In the genomic region with DNA sequence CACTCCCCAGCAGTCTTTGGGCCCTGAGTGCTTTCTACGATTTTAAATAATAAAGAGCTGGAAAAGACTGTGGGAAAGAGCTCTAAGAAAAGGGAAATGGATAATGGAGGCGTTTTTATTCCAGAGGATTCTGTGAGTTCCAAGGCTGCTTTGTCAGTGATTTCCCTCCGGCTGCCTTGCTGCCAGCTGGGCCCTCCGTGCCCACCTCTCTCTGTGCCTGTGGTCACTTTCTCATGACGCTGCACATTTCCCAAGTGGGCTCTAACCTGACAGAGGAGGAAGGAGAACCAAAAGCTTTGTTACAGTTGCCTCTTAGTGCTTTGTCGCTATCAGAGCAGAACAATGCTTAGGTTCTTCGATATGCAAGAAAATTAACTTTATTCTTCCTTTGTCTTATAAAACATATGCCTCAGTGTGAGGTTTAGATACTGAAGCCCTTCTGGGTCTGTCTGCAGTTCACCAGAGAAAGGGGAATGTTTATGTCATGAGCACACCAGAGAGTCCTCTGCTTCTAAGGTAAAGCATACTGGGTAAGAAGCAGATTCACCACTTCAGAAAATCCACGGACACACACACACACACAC, we compare ENCODE assay signal across 15 mouse cellular contexts. TPM values are rescaled to one million over a fixed set of nuclear protein-coding genes. Genes with fewer than 3 reads are reported as not detected.
DNase-seq lines count a peak whose midpoint lies in the region; ATAC-seq lines count a peak whose summit lies in the region.
"Had no signal": no experiment of that assay in that cellular context is flagged by ENCODE, and none has a peak within 500 bp of the region (broad histone marks: within the 10 kb centered on the region; RNA-seq: fewer than 3 reads in every experiment).

No protein-coding gene starts in this region.

- H3K9me3 ChIP-seq in midbrain, embryonic 13.5 days, result no peaks in the 10 kb centered on the region
- H3K9me3 ChIP-seq in midbrain, embryonic 16.5 days (replicated peaks; ENCODE audit: control insufficient read depth, low read length, poor library complexity, severe bottlenecking), result no peaks in the 10 kb centered on the region
- H3K9me3 ChIP-seq: lung, embryonic 15.5 days had no signal

- no peak overlapping the region for H3K4me3 ChIP-seq in midbrain, embryonic 13.5 days (replicated peaks)
- no peak overlapping the region for H3K4me3 ChIP-seq in midbrain, embryonic 16.5 days (ENCODE audit: low read depth, low read length)
- H3K4me3 ChIP-seq: lung, embryonic 15.5 days had no signal

- WGBS in midbrain, embryonic 13.5 days, result 48% methylated on average over 8 of the region's 8 CpGs
- 36% methylated on average over 8 of the region's 8 CpGs for WGBS in midbrain, embryonic 16.5 days

- H3K27ac ChIP-seq in midbrain, embryonic 13.5 days, result peak overlapping the region; percentile 44; the same call in 1 of the 2 replicates
- H3K27ac ChIP-seq in midbrain, embryonic 16.5 days (ENCODE audit: low read length), result no peak overlapping the region

- H3K27me3 ChIP-seq in midbrain, embryonic 13.5 days, result no peaks in the 10 kb centered on the region
- H3K27me3 ChIP-seq in midbrain, embryonic 16.5 days (ENCODE audit: control insufficient read depth, insufficient read depth, low read depth, low read length), result no peaks in the 10 kb centered on the region
- H3K27me3 ChIP-seq: lung, embryonic 15.5 days had no signal

- H3K4me1 ChIP-seq in midbrain, embryonic 13.5 days (replicated peaks), result peaks cover 21% of the 10 kb centered on the region
- H3K4me1 ChIP-seq in midbrain, embryonic 16.5 days (ENCODE audit: control insufficient read depth, insufficient read depth, low read length), result no peaks in the 10 kb centered on the region; the same call in 1 of the 2 replicates

- H3K4me2 ChIP-seq in midbrain, embryonic 13.5 days (replicated peaks), result no peak overlapping the region
- H3K4me2 ChIP-seq in midbrain, embryonic 16.5 days (ENCODE audit: low read length), result no peak overlapping the region
- H3K4me2 ChIP-seq: lung, embryonic 15.5 days had no signal

- H3K9ac ChIP-seq in midbrain, embryonic 13.5 days (replicated peaks), result no peak overlapping the region
- H3K9ac ChIP-seq in midbrain, embryonic 16.5 days (ENCODE audit: low read depth, low read length), result no peak overlapping the region
- H3K9ac ChIP-seq: lung, embryonic 15.5 days had no signal

- peak; percentile 89 for DNase-seq in heart, adult 11 months
- DNase-seq in heart, adult 9 months (ENCODE audit: low spot score in 2 of 2), result no peak
- DNase-seq in cerebellum, adult 11-12 months, result no peak
- DNase-seq: layer of hippocampus, adult 9-11 months; thymus, postnatal 25 days had no signal

- no peaks in the 10 kb centered on the region for H3K36me3 ChIP-seq in midbrain, embryonic 13.5 days
- no peaks in the 10 kb centered on the region for H3K36me3 ChIP-seq in midbrain, embryonic 16.5 days (ENCODE audit: control insufficient read depth, insufficient read depth, low read length)
- H3K36me3 ChIP-seq: lung, embryonic 15.5 days had no signal

- no peak for ATAC-seq in midbrain, embryonic 13.5 days
- no peak for ATAC-seq in midbrain, embryonic 16.5 days
- peak; percentile 40; the same call in 1 of the 2 replicates for ATAC-seq in common myeloid progenitor, adult 5-6 weeks (replicated peaks; ENCODE audit: low read depth, poor library complexity, severe bottlenecking)
- peak; percentile 38; the same call in 1 of the 2 replicates for ATAC-seq in megakaryocyte, adult 5-6 weeks (ENCODE audit: poor library complexity, severe bottlenecking)
- no peak for ATAC-seq in monocyte, adult 5-6 weeks (replicated peaks; ENCODE audit: insufficient number of reproducible peaks, low FRiP score, low TSS enrichment, poor library complexity, severe bottlenecking)

RNA-seq across cellular contexts. Expression of gene Fndc7, which starts 5.0 kb away (rescaled TPM):
- not detected in 2 replicates for polyA plus RNA-seq in midbrain, embryonic 13.5 days (2015; fragmentation: Nextera tagmentation; extraction: Ambion mirVana)
- 0.08 TPM in 1 of 2 replicates, not detected in the other for polyA plus RNA-seq in midbrain, embryonic 16.5 days (2015; fragmentation: Nextera tagmentation; extraction: Ambion mirVana)
- 0.37 TPM in 1 of 2 replicates, not detected in the other for total RNA-seq in common myeloid progenitor, adult 5-6 weeks (2017)
- total RNA-seq in megakaryocyte, adult 5-6 weeks (2015), result 0.07 TPM in 1 of 2 replicates, not detected in the other
- 0.12 and 0.44 TPM in 2 replicates for total RNA-seq in megakaryocyte, adult 5-6 weeks (2017)
- total RNA-seq in monocyte, adult 5-6 weeks (2017), result 0.53 to 0.68 TPM in 2 of 3 replicates, not detected in the other
- polyA plus RNA-seq: heart, postnatal 0 days; kidney, embryonic 16.5 days; limb, embryonic 11.5 days had no signal

RNA-seq across cellular contexts. Expression of gene Prpf38b, which starts 26.7 kb away (rescaled TPM):
- 67.1 and 72.2 TPM in 2 replicates for polyA plus RNA-seq in midbrain, embryonic 13.5 days (2015; fragmentation: Nextera tagmentation; extraction: Ambion mirVana)
- polyA plus RNA-seq in midbrain, embryonic 16.5 days (2015; fragmentation: Nextera tagmentation; extraction: Ambion mirVana), result 54.2 and 56.8 TPM in 2 replicates
- 293 and 352 TPM in 2 replicates for total RNA-seq in common myeloid progenitor, adult 5-6 weeks (2017)
- 108 and 110 TPM in 2 replicates for total RNA-seq in megakaryocyte, adult 5-6 weeks (2015)
- 197 and 206 TPM in 2 replicates for total RNA-seq in megakaryocyte, adult 5-6 weeks (2017)
- total RNA-seq in monocyte, adult 5-6 weeks (2017), result 327 to 440 TPM (median 383 TPM) in 3 replicates

RNA-seq across cellular contexts. Expression of gene Stxbp3, which starts 44.5 kb away (rescaled TPM):
- polyA plus RNA-seq in midbrain, embryonic 13.5 days (2015; fragmentation: Nextera tagmentation; extraction: Ambion mirVana), result 16.0 and 16.1 TPM in 2 replicates
- 16.2 and 16.9 TPM in 2 replicates for polyA plus RNA-seq in midbrain, embryonic 16.5 days (2015; fragmentation: Nextera tagmentation; extraction: Ambion mirVana)
- 32.3 and 36.5 TPM in 2 replicates for total RNA-seq in common myeloid progenitor, adult 5-6 weeks (2017)
- total RNA-seq in megakaryocyte, adult 5-6 weeks (2015), result 58.2 and 59.6 TPM in 2 replicates
- 50.4 and 51.9 TPM in 2 replicates for total RNA-seq in megakaryocyte, adult 5-6 weeks (2017)
- total RNA-seq in monocyte, adult 5-6 weeks (2017), result 93.4 to 111 TPM (median 93.8 TPM) in 3 replicates

RNA-seq across cellular contexts. Expression of gene Henmt1, which starts 54.9 kb away (rescaled TPM):
- polyA plus RNA-seq in midbrain, embryonic 13.5 days (2015; fragmentation: Nextera tagmentation; extraction: Ambion mirVana), result 0.90 and 1.1 TPM in 2 replicates
- polyA plus RNA-seq in midbrain, embryonic 16.5 days (2015; fragmentation: Nextera tagmentation; extraction: Ambion mirVana), result 2.9 and 3.0 TPM in 2 replicates
- not detected in 2 replicates for total RNA-seq in common myeloid progenitor, adult 5-6 weeks (2017)
- total RNA-seq in megakaryocyte, adult 5-6 weeks (2015), result 0.11 TPM in 1 of 2 replicates, not detected in the other
- 0.45 TPM in 1 of 2 replicates, not detected in the other for total RNA-seq in megakaryocyte, adult 5-6 weeks (2017)
- total RNA-seq in monocyte, adult 5-6 weeks (2017), result not detected in 3 replicates
- polyA plus RNA-seq: heart, postnatal 0 days had no signal

RNA-seq across cellular contexts. Expression of gene Gm9857, which starts 55.4 kb away (rescaled TPM):
- 0.75 TPM in 1 of 2 replicates, not detected in the other for polyA plus RNA-seq in midbrain, embryonic 13.5 days (2015; fragmentation: Nextera tagmentation; extraction: Ambion mirVana)
- 0.80 TPM in 1 of 2 replicates, not detected in the other for polyA plus RNA-seq in midbrain, embryonic 16.5 days (2015; fragmentation: Nextera tagmentation; extraction: Ambion mirVana)
- not detected in 2 replicates for total RNA-seq in common myeloid progenitor, adult 5-6 weeks (2017)
- not detected in 2 replicates for total RNA-seq in megakaryocyte, adult 5-6 weeks (2015)
- total RNA-seq in megakaryocyte, adult 5-6 weeks (2017), result not detected in 2 replicates
- not detected in 3 replicates for total RNA-seq in monocyte, adult 5-6 weeks (2017)
- polyA plus RNA-seq: cortical plate, adult 2 months; heart, postnatal 0 days; kidney, embryonic 16.5 days; limb, embryonic 11.5 days; lung, embryonic 15.5 days had no signal

Comparison
In these comparisons a context has a peak if more than half of its experiments do, and no peak if none do; other contexts are left out.
1. ATAC-seq: peak in common myeloid progenitor, adult 5-6 weeks (single experiment) and megakaryocyte, adult 5-6 weeks (single experiment); none in midbrain, embryonic 13.5 days (single experiment), midbrain, embryonic 16.5 days (single experiment) and monocyte, adult 5-6 weeks (single experiment).